Comparison of ENCODE assay signal across 20 mouse cellular contexts in genomic region chr13:103128729-103129128, GRCm38 (mm10).
DNase-seq lines count a peak whose midpoint lies in the region; ATAC-seq and TF ChIP-seq lines count a peak whose summit lies in the region.
"Had no signal": no experiment of that assay in that cellular context is flagged by ENCODE, and none has a peak within 500 bp of the region (broad histone marks: within the 10 kb centered on the region; RNA-seq: fewer than 3 reads in every experiment).

No protein-coding gene starts in this region.

- H3K27ac ChIP-seq in forebrain, embryonic 12.5 days, result no peak overlapping the region
- no peak overlapping the region for H3K27ac ChIP-seq in forebrain, postnatal 0 days (ENCODE audit: low read depth, low read length)
- peak overlapping the region; percentile 88 for H3K27ac ChIP-seq in heart, embryonic 15.5 days
- H3K27ac ChIP-seq in kidney, embryonic 15.5 days, result 0 out of 2 replicates have a peak overlapping the region, but pooled peaks have one; percentile 22
- H3K27ac ChIP-seq: hindbrain, embryonic 14.5 days; limb, embryonic 13.5 days; liver, embryonic 14.5 days; lung, embryonic 15.5 days; neural tube, embryonic 15.5 days had no signal

- no peak overlapping the region for H3K9ac ChIP-seq in forebrain, embryonic 12.5 days
- H3K9ac ChIP-seq in forebrain, postnatal 0 days, result no peak overlapping the region
- H3K9ac ChIP-seq in heart, embryonic 15.5 days, result no peak overlapping the region
- H3K9ac ChIP-seq in kidney, embryonic 15.5 days, result no peak overlapping the region
- H3K9ac ChIP-seq: hindbrain, embryonic 14.5 days; limb, embryonic 13.5 days; liver, embryonic 14.5 days; lung, embryonic 15.5 days; neural tube, embryonic 15.5 days had no signal

- WGBS in forebrain, embryonic 12.5 days, result 67% methylated on average over 7 of the region's 7 CpGs
- WGBS in forebrain, postnatal 0 days, result 68% methylated on average over 7 of the region's 7 CpGs
- 50% methylated on average over 7 of the region's 7 CpGs for WGBS in heart, embryonic 15.5 days
- 49% methylated on average over 7 of the region's 7 CpGs for WGBS in kidney, embryonic 15.5 days

- H3K9me3 ChIP-seq in forebrain, embryonic 12.5 days, result no peaks in the 10 kb centered on the region
- H3K9me3 ChIP-seq in forebrain, postnatal 0 days (ENCODE audit: low read length), result no peaks in the 10 kb centered on the region
- no peaks in the 10 kb centered on the region for H3K9me3 ChIP-seq in heart, embryonic 15.5 days (replicated peaks)
- H3K9me3 ChIP-seq in kidney, embryonic 15.5 days (replicated peaks), result no peaks in the 10 kb centered on the region
- H3K9me3 ChIP-seq: G1E; limb, embryonic 13.5 days; lung, embryonic 15.5 days; neural tube, embryonic 15.5 days had no signal

- 0 out of 2 replicates have a peak, but pooled peaks have one; percentile 17 for ATAC-seq in forebrain, embryonic 12.5 days (ENCODE audit: low FRiP score)
- no peak for ATAC-seq in forebrain, postnatal 0 days
- peak; percentile 85 for ATAC-seq in heart, embryonic 15.5 days (replicated peaks; ENCODE audit: insufficient number of reproducible peaks, insufficient read depth, low FRiP score, low read depth)
- ATAC-seq in kidney, embryonic 15.5 days (replicated peaks; ENCODE audit: low FRiP score), result no peak
- ATAC-seq: forebrain, embryonic 16.5 days had no signal

- H3K27me3 ChIP-seq in forebrain, embryonic 12.5 days, result peaks cover 3% of the 10 kb centered on the region; the same call in 1 of the 2 replicates
- no peaks in the 10 kb centered on the region for H3K27me3 ChIP-seq in forebrain, postnatal 0 days (ENCODE audit: insufficient read depth, low read length)
- no peaks in the 10 kb centered on the region for H3K27me3 ChIP-seq in heart, embryonic 15.5 days
- no peaks in the 10 kb centered on the region for H3K27me3 ChIP-seq in kidney, embryonic 15.5 days
- H3K27me3 ChIP-seq: limb, embryonic 13.5 days; lung, embryonic 15.5 days; neural tube, embryonic 15.5 days had no signal

- no peak for TF ChIP-seq CTCF in forebrain, postnatal 0 days (IDR thresholded peaks at IDR 0.05; ENCODE audit: low read depth)

- no peak for DNase-seq in forebrain, postnatal 0 days
- no peak for DNase-seq in heart, postnatal 4 days
- peak; percentile 53 for DNase-seq in R1 (ENCODE audit: low read depth, low spot score)
- no peak for DNase-seq in layer of hippocampus, adult 18-20 months (ENCODE audit: low spot score in 2 of 2)
- no peak for DNase-seq in urinary bladder, postnatal 25 days (ENCODE audit: low spot score)
- DNase-seq: cerebellum, adult 18-20 months; cerebellum, postnatal 25 days; embryo, embryonic 11 days; spleen, adult 18-20 months; thymus, postnatal 25 days had no signal

- no peak overlapping the region for H3K4me2 ChIP-seq in forebrain, embryonic 12.5 days
- H3K4me2 ChIP-seq in forebrain, postnatal 0 days (ENCODE audit: low read depth), result no peak overlapping the region
- H3K4me2 ChIP-seq in heart, embryonic 15.5 days, result no peak overlapping the region
- H3K4me2 ChIP-seq in kidney, embryonic 15.5 days, result no peak overlapping the region
- H3K4me2 ChIP-seq: hindbrain, embryonic 14.5 days; limb, embryonic 13.5 days; lung, embryonic 15.5 days; neural tube, embryonic 15.5 days had no signal

- H3K4me1 ChIP-seq in forebrain, embryonic 12.5 days, result peaks cover 9% of the 10 kb centered on the region; the same call in 1 of the 2 replicates
- no peaks in the 10 kb centered on the region for H3K4me1 ChIP-seq in forebrain, postnatal 0 days (ENCODE audit: insufficient read depth)
- H3K4me1 ChIP-seq in heart, embryonic 15.5 days (replicated peaks), result peaks cover 18% of the 10 kb centered on the region
- H3K4me1 ChIP-seq in kidney, embryonic 15.5 days, result peaks cover 21% of the 10 kb centered on the region
- H3K4me1 ChIP-seq: lung, embryonic 15.5 days had no signal

- no peaks in the 10 kb centered on the region for H3K36me3 ChIP-seq in forebrain, embryonic 12.5 days (replicated peaks)
- H3K36me3 ChIP-seq in forebrain, postnatal 0 days (ENCODE audit: insufficient read depth), result no peaks in the 10 kb centered on the region
- H3K36me3 ChIP-seq in heart, embryonic 15.5 days, result no peaks in the 10 kb centered on the region
- H3K36me3 ChIP-seq in kidney, embryonic 15.5 days, result no peaks in the 10 kb centered on the region
- H3K36me3 ChIP-seq: G1E; limb, embryonic 13.5 days; lung, embryonic 15.5 days; neural tube, embryonic 15.5 days had no signal

- no peak overlapping the region for H3K4me3 ChIP-seq in forebrain, embryonic 12.5 days (replicated peaks)
- no peak overlapping the region for H3K4me3 ChIP-seq in forebrain, postnatal 0 days (ENCODE audit: low read depth, low read length)
- no peak overlapping the region for H3K4me3 ChIP-seq in heart, embryonic 15.5 days
- no peak overlapping the region for H3K4me3 ChIP-seq in kidney, embryonic 15.5 days (replicated peaks)
- H3K4me3 ChIP-seq: limb, embryonic 13.5 days; lung, embryonic 15.5 days; neural tube, embryonic 15.5 days had no signal

Comparison
In these comparisons a context has a peak if more than half of its experiments do, and no peak if none do; other contexts are left out.
1. ATAC-seq: peak in forebrain, embryonic 12.5 days (single experiment) and heart, embryonic 15.5 days (single experiment); none in forebrain, postnatal 0 days (single experiment) and kidney, embryonic 15.5 days (single experiment).
2. H3K27ac ChIP-seq: peak in heart, embryonic 15.5 days (single experiment) and kidney, embryonic 15.5 days (single experiment); none in forebrain, embryonic 12.5 days (single experiment) and forebrain, postnatal 0 days (single experiment).